Mouse (Mus musculus) liver, embryonic 11.5 days (tissue): ENCODE data around the gene Kirrel3. TPM values are rescaled to one million over a fixed set of nuclear protein-coding genes. Genes with fewer than 3 reads are reported as not detected.

Experiments
- ATAC-seq: fragments of 200-750 bp; cut with Nextera tagmentation; replicated peaks from 2 replicates; pipeline ENCODE4 v1.8.0; 2017; ENCODE audit warnings: moderate number of reproducible peaks, mild to moderate bottlenecking, moderate TSS enrichment, moderate library complexity; ENCODE audit not compliant: low FRiP score
- DNase-seq: peaks from one replicate; pipeline ENCODE4 v3.0.0-alpha.2; 2017; ENCODE audit warnings: low spot score
- H3K27ac ChIP-seq: fragments of 300-500 bp; sonication (generic); 2 replicates; pipeline ENCODE4 v1.5.1; 2014; ENCODE audit warnings: mild to moderate bottlenecking, low read depth, low read length, control low read depth
- H3K27me3 ChIP-seq: fragments of 300-500 bp; sonication (generic); replicated peaks from 2 replicates; pipeline ENCODE4 v1.6.1; 2014; ENCODE audit warnings: low read length, mixed read lengths; ENCODE audit not compliant: control insufficient read depth, insufficient read depth
- H3K36me3 ChIP-seq: fragments of 300-500 bp; sonication (generic); 2 replicates; pipeline ENCODE4 v1.6.1; 2014; ENCODE audit warnings: mild to moderate bottlenecking, low read length, moderate library complexity, mixed read lengths; ENCODE audit not compliant: control insufficient read depth, insufficient read depth
- H3K4me1 ChIP-seq: fragments of 300-500 bp; sonication (generic); replicated peaks from 2 replicates; pipeline ENCODE4 v1.6.1; 2014; ENCODE audit warnings: low read length, mixed read lengths; ENCODE audit not compliant: control insufficient read depth, insufficient read depth
- H3K4me2 ChIP-seq: fragments of 300-500 bp; sonication (generic); 2 replicates; pipeline ENCODE4 v1.6.1; 2014; ENCODE audit warnings: mild to moderate bottlenecking, control low read depth, moderate library complexity
- H3K4me3 ChIP-seq: fragments of 300-500 bp; sonication (generic); 2 replicates; pipeline ENCODE4 v1.5.1; 2014; ENCODE audit warnings: low read depth, low read length, control low read depth
- H3K9ac ChIP-seq: fragments of 300-500 bp; sonication (generic); 2 replicates; pipeline ENCODE4 v1.6.1; 2014; ENCODE audit warnings: low read depth, low read length, control low read depth
- H3K9me3 ChIP-seq: fragments of 300-500 bp; sonication (generic); 2 replicates; pipeline ENCODE4 v1.6.1; 2016; ENCODE audit warnings: low read length, inconsistent platforms, mixed read lengths; ENCODE audit not compliant: control insufficient read depth
- WGBS: fragments of 180-500 bp; shearing (Covaris S2); extraction: QIAGEN DNeasy Blood & Tissue Kit; methylation state at CpG from one replicate; pipeline ENCODE4 v1.1.7; 2014; 5-methylcytosine and 5-hydroxymethylcytosine counted together
- polyA plus RNA-seq: library from polyadenylated mRNA; unstranded; fragments of >200 nt; fragmentation: Nextera tagmentation; extraction: Ambion mirVana; gene quantifications from 2 replicates; pipeline ENCODE4 v1.2.1, GENCODE M21; 2014

Gene Kirrel3
- polyA plus RNA-seq, 1 experiment from 2014 or later, result 0.77 TPM

- Histone ChIP-seq H3K4me3 (no peak overlapping the region), H3K27ac (no peak overlapping the region), H3K4me1 (no peaks in the 10 kb centered on the region), H3K9ac (no peak overlapping the region), H3K9me3 (no peaks in the 10 kb centered on the region), H3K4me2 (no peak overlapping the region), H3K36me3 (no peaks in the 10 kb centered on the region), H3K27me3 (no peaks in the 10 kb centered on the region)
- WGBS, result 82% methylated on average over 5 of the region's 5 CpGs
- DNase-seq (no peak), ATAC-seq (no peak)
Observed at GRCm38 (mm10) chr9:34938140-34938539, 452.4 kb downstream of the Kirrel3 start.

- ATAC-seq, result no peak
- H3K27ac ChIP-seq, result no peak overlapping the region
Observed at GRCm38 (mm10) chr9:34939621-34940020, 453.9 kb downstream of the Kirrel3 start.

GRCm38 (mm10) chr9:34942122-34942831 lies 456.6 kb downstream of the Kirrel3 start:
- ATAC-seq, result no peak
- DNase-seq, result no peak
- H3K9me3 ChIP-seq, result no peaks in the 10 kb centered on the region
- no peaks in the 10 kb centered on the region for H3K27me3 ChIP-seq
- no peak overlapping the region for H3K4me3 ChIP-seq
- no peak overlapping the region for H3K4me2 ChIP-seq
- no peak overlapping the region for H3K9ac ChIP-seq
- H3K36me3 ChIP-seq, result no peaks in the 10 kb centered on the region
- H3K4me1 ChIP-seq, result no peaks in the 10 kb centered on the region
- H3K27ac ChIP-seq, result no peak overlapping the region
- 64% methylated on average over 6 of the region's 6 CpGs for WGBS

More at GRCm38 (mm10) chr9:34939621-34940020, 453.9 kb downstream of the Kirrel3 start:
- H3K4me1 ChIP-seq, result no peaks in the 10 kb centered on the region
- no peak for DNase-seq
- no peak overlapping the region for H3K4me3 ChIP-seq
- no peaks in the 10 kb centered on the region for H3K9me3 ChIP-seq
- no peak overlapping the region for H3K4me2 ChIP-seq
- no peaks in the 10 kb centered on the region for H3K27me3 ChIP-seq
- no peak overlapping the region for H3K9ac ChIP-seq
- no peaks in the 10 kb centered on the region for H3K36me3 ChIP-seq
- WGBS, result 81% methylated on average over 5 of the region's 5 CpGs

- no peaks in the 10 kb centered on the region for H3K36me3 ChIP-seq
- H3K9ac ChIP-seq, result no peak overlapping the region
- no peaks in the 10 kb centered on the region for H3K4me1 ChIP-seq
- no peak overlapping the region for H3K4me3 ChIP-seq
- 71% methylated on average over 7 of the region's 7 CpGs for WGBS
- no peaks in the 10 kb centered on the region for H3K9me3 ChIP-seq
- no peak overlapping the region for H3K27ac ChIP-seq
- DNase-seq, result no peak
- no peaks in the 10 kb centered on the region for H3K27me3 ChIP-seq
- no peak for ATAC-seq
- no peak overlapping the region for H3K4me2 ChIP-seq
Observed at GRCm38 (mm10) chr9:34942996-34943395, 457.3 kb downstream of the Kirrel3 start.

- Histone ChIP-seq H3K9ac (no peak overlapping the region), H3K4me1 (no peaks in the 10 kb centered on the region), H3K4me2 (no peak overlapping the region), H3K36me3 (no peaks in the 10 kb centered on the region), H3K27ac (no peak overlapping the region), H3K9me3 (no peaks in the 10 kb centered on the region), H3K27me3 (no peaks in the 10 kb centered on the region), H3K4me3 (no peak overlapping the region)
- WGBS, result 70% methylated on average over 9 of the region's 9 CpGs
- DNase-seq (no peak), ATAC-seq (no peak)
Observed at GRCm38 (mm10) chr9:34945301-34945700, 459.6 kb downstream of the Kirrel3 start.

GRCm38 (mm10) chr9:34947258-34947657 lies 461.6 kb downstream of the Kirrel3 start:
- H3K9ac ChIP-seq, result no peak overlapping the region
- H3K36me3 ChIP-seq, result no peaks in the 10 kb centered on the region
- no peak for ATAC-seq
- H3K4me3 ChIP-seq, result no peak overlapping the region
- no peak overlapping the region for H3K27ac ChIP-seq
- DNase-seq, result no peak
- no peaks in the 10 kb centered on the region for H3K27me3 ChIP-seq
- WGBS, result 36% methylated on average over 6 of the region's 6 CpGs
- H3K4me1 ChIP-seq, result no peaks in the 10 kb centered on the region
- H3K9me3 ChIP-seq, result no peaks in the 10 kb centered on the region
- no peak overlapping the region for H3K4me2 ChIP-seq

GRCm38 (mm10) chr9:34947717-34948116 lies 462.0 kb downstream of the Kirrel3 start:
- Histone ChIP-seq H3K4me3 (no peak overlapping the region), H3K9ac (no peak overlapping the region), H3K36me3 (no peaks in the 10 kb centered on the region), H3K27ac (no peak overlapping the region), H3K27me3 (no peaks in the 10 kb centered on the region), H3K9me3 (no peaks in the 10 kb centered on the region), H3K4me2 (no peak overlapping the region), H3K4me1 (no peaks in the 10 kb centered on the region)
- DNase-seq (no peak), ATAC-seq (no peak)

GRCm38 (mm10) chr9:34953420-34953819 lies 467.7 kb downstream of the Kirrel3 start:
- WGBS, result 53% methylated on average over 11 of the region's 11 CpGs
- H3K4me1 ChIP-seq, result no peaks in the 10 kb centered on the region
- H3K9ac ChIP-seq, result no peak overlapping the region
- DNase-seq (no peak), ATAC-seq (no peak)
- H3K27me3 ChIP-seq, result no peaks in the 10 kb centered on the region
- no peak overlapping the region for H3K27ac ChIP-seq
- no peak overlapping the region for H3K4me3 ChIP-seq
- no peaks in the 10 kb centered on the region for H3K9me3 ChIP-seq
- H3K4me2 ChIP-seq, result no peak overlapping the region
- no peaks in the 10 kb centered on the region for H3K36me3 ChIP-seq

- H3K9me3 ChIP-seq, result no peaks in the 10 kb centered on the region
- no peak overlapping the region for H3K4me3 ChIP-seq
- ATAC-seq (no peak), DNase-seq (no peak)
- H3K27me3 ChIP-seq, result no peaks in the 10 kb centered on the region
- 56% methylated on average over 5 of the region's 5 CpGs for WGBS
- H3K36me3 ChIP-seq, result no peaks in the 10 kb centered on the region
- no peaks in the 10 kb centered on the region for H3K4me1 ChIP-seq
- H3K27ac ChIP-seq, result no peak overlapping the region
- no peak overlapping the region for H3K4me2 ChIP-seq
- H3K9ac ChIP-seq, result no peak overlapping the region
Observed at GRCm38 (mm10) chr9:34954212-34954611, 468.5 kb downstream of the Kirrel3 start.
